Mouse (Mus musculus) cortical plate, adult 2 months (tissue): Measurements from ENCODE around the gene Dthd1.

Source experiments
- CTCF ChIP-seq: fragments of 200-500 bp; IDR thresholded peaks from 2 replicates; pipeline ENCODE4 v1.5.1; 2011; ENCODE audit warnings: mild to moderate bottlenecking, control low read depth, low read length; ENCODE audit not compliant: insufficient read depth; ENCODE audit errors: extremely low read depth
- POLR2A ChIP-seq: fragments of 200-500 bp; IDR thresholded peaks from 2 replicates; pipeline ENCODE4 v1.6.1; 2011; ENCODE audit warnings: mild to moderate bottlenecking, low read length, control low read depth; ENCODE audit not compliant: insufficient read depth; ENCODE audit errors: extremely low read depth

DNA sequence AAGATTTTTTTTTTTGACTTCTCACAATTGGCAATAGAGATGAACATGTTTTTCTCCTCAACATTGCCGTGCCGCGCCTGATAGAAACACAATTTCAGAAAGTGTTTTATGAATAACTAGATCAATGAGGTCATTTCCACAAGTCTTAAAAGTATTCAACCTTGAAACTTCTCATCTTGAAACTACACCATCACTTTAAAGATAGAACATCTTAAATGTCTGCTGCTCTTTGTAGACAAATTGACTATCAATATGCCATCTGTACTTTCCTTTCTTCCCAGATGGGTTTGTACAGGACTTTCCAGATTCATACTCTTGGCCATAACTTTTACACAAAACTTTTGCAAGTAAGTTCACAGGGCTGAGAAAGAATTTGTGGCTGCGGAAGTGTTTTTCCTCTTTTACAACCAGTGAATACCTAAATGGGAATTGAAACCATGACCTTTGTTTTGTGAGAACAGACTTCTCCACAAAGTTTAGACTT, 40.8 kb downstream of the Dthd1 start:
- TF ChIP-seq CTCF (no peak), POLR2A (no peak)
